Mouse (Mus musculus) forebrain, postnatal 0 days (tissue): ENCODE measurements around the gene Gm42742. TPM values are rescaled to one million over a fixed set of nuclear protein-coding genes. Genes with fewer than 3 reads are reported as not detected.

ENCODE experiments used
- ATAC-seq: fragments of 200-750 bp; cut with Nextera tagmentation; 2 replicates; pipeline ENCODE4 v1.8.0; 2017; ENCODE audit warnings: mild to moderate bottlenecking, moderate library complexity
- DNase-seq: peaks from one replicate; pipeline ENCODE4 v3.0.0-alpha.2; 2015
- H3K27ac ChIP-seq: fragments of 300-500 bp; sonication (generic); 2 replicates; pipeline ENCODE4 v1.5.1; 2014; ENCODE audit warnings: low read depth, mild to moderate bottlenecking, antibody characterized with exemption, low read length, moderate library complexity, mixed read lengths
- H3K27me3 ChIP-seq: fragments of 300-500 bp; sonication (generic); 2 replicates; pipeline ENCODE4 v1.6.1; 2014; ENCODE audit warnings: mild to moderate bottlenecking, low read length, mixed read lengths; ENCODE audit not compliant: insufficient read depth
- H3K36me3 ChIP-seq: fragments of 300-500 bp; sonication (generic); 2 replicates; pipeline ENCODE4 v1.6.1; 2014; ENCODE audit warnings: mild to moderate bottlenecking, moderate library complexity; ENCODE audit not compliant: insufficient read depth
- H3K4me1 ChIP-seq: fragments of 300-500 bp; sonication (generic); 2 replicates; pipeline ENCODE4 v1.6.1; 2014; ENCODE audit warnings: antibody characterized with exemption; ENCODE audit not compliant: insufficient read depth
- H3K4me2 ChIP-seq: fragments of 300-500 bp; sonication (generic); 2 replicates; pipeline ENCODE4 v1.6.1; 2014; ENCODE audit warnings: low read depth, mild to moderate bottlenecking, moderate library complexity
- H3K4me3 ChIP-seq: fragments of 300-500 bp; sonication (generic); 2 replicates; pipeline ENCODE4 v1.5.1; 2014; ENCODE audit warnings: low read depth, low read length, mixed read lengths
- H3K9ac ChIP-seq: fragments of 300-500 bp; sonication (generic); 2 replicates; pipeline ENCODE4 v1.6.1; 2014; ENCODE audit warnings: mild to moderate bottlenecking
- H3K9me3 ChIP-seq: fragments of 300-500 bp; sonication (generic); 2 replicates; pipeline ENCODE4 v1.6.1; 2016; ENCODE audit warnings: low read length
- CTCF ChIP-seq: sonication (generic); IDR thresholded peaks from 2 replicates; pipeline ENCODE4 v1.5.1; 2016; ENCODE audit warnings: antibody characterized with exemption, control low read depth, low read depth
- WGBS: fragments of 180-500 bp; shearing (Covaris S2); extraction: QIAGEN DNeasy Blood & Tissue Kit; methylation state at CpG from one replicate; pipeline ENCODE4 v1.1.7; 2014; 5-methylcytosine and 5-hydroxymethylcytosine counted together
- polyA plus RNA-seq: library from polyadenylated mRNA; unstranded; fragments of >200 nt; fragmentation: Nextera tagmentation; extraction: Ambion mirVana; gene quantifications from 2 replicates; pipeline ENCODE4 v1.2.1, GENCODE M21; 2015
- total RNA-seq: library from RNA; depleted of rRNA; stranded (reverse); fragments of >200 nt; gene quantifications from 2 replicates; pipeline ENCODE4 v1.2.3, GENCODE M21; 2014

Gene Gm42742
- total and polyA plus RNA-seq, 2 experiments from 2014 or later = 36.7 to 49.1 TPM

DNA sequence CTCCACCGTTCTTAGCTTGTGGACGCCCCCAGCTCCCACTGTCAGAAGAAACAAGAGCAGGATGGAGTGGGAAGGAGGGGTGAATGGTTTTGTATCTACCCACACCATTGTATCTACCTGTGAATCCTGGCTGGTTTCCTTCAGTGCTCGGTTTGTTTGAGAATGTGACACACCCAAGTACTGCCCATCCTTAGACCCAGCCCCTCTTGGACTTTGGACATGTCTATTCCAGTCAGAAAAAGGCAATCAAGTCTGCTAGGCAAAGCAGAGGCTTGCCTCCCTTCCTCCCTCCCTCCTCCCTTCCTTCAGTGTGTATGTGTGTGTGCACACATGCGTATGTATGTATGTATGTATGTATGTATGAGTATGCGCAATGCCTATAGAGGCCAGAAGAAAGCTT lies 17.3 kb downstream of the Gm42742 start:
- WGBS = 90% methylated on average over 5 of the region's 5 CpGs
- no peak overlapping the region for H3K27ac ChIP-seq
- no peak for ATAC-seq
- H3K4me3 ChIP-seq = no peak overlapping the region
- no peak overlapping the region for H3K9ac ChIP-seq
- no peak for TF ChIP-seq CTCF
- DNase-seq = no peak
- no peak overlapping the region for H3K4me2 ChIP-seq
- H3K36me3 ChIP-seq = no peaks in the 10 kb centered on the region
- H3K9me3 ChIP-seq = no peaks in the 10 kb centered on the region
- H3K4me1 ChIP-seq = no peaks in the 10 kb centered on the region
- H3K27me3 ChIP-seq = no peaks in the 10 kb centered on the region

DNA sequence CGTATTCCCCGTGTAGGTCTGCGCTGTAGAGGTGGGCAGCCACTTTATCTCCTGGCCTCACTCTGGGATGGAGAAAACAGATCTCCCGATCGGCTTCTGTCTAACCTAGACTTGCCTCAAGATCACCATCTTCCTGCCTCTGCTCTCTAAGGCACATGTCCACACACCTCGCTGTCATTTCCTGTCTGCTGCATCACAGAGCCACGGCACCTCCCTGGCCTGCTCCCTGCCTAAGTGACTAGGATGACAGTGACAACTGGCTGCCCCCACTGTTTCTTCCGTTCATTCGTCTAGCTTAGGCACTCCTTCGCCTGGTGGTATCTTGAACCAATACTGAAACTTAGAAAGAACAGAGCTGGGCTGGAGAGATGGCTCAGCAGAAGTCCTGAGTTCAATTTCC lies 21.3 kb downstream of the Gm42742 start:
- DNase-seq = no peak
- ATAC-seq = no peak
- Histone ChIP-seq H3K27me3 (no peaks in the 10 kb centered on the region), H3K27ac (no peak overlapping the region), H3K36me3 (no peaks in the 10 kb centered on the region), H3K9me3 (no peaks in the 10 kb centered on the region), H3K4me1 (no peaks in the 10 kb centered on the region), H3K4me2 (no peak overlapping the region), H3K4me3 (no peak overlapping the region), H3K9ac (no peak overlapping the region)
- WGBS = 87% methylated on average over 10 of the region's 10 CpGs
- no peak for TF ChIP-seq CTCF

- H3K4me2 ChIP-seq = no peak overlapping the region
- 80% methylated on average over 4 of the region's 4 CpGs for WGBS
- H3K4me1 ChIP-seq = no peaks in the 10 kb centered on the region
- no peaks in the 10 kb centered on the region for H3K27me3 ChIP-seq
- H3K36me3 ChIP-seq = no peaks in the 10 kb centered on the region
- H3K27ac ChIP-seq = no peak overlapping the region
- DNase-seq (no peak), ATAC-seq (no peak)
- no peak overlapping the region for H3K4me3 ChIP-seq
- no peak for TF ChIP-seq CTCF
- H3K9me3 ChIP-seq = no peaks in the 10 kb centered on the region
- H3K9ac ChIP-seq = no peak overlapping the region
Observed at GRCm38 (mm10) chr7:126996449-126996848, 24.4 kb downstream of the Gm42742 start.

- H3K9me3 ChIP-seq = no peaks in the 10 kb centered on the region
- TF ChIP-seq CTCF = no peak
- no peaks in the 10 kb centered on the region for H3K27me3 ChIP-seq
- H3K4me2 ChIP-seq = no peak overlapping the region
- 75% methylated on average over 8 of the region's 8 CpGs for whole genome bisulfite sequencing
- ATAC-seq = no peak
- no peak overlapping the region for H3K27ac ChIP-seq
- no peak overlapping the region for H3K9ac ChIP-seq
- H3K4me3 ChIP-seq = no peak overlapping the region
- no peak for DNase-seq
- no peaks in the 10 kb centered on the region for H3K36me3 ChIP-seq
- H3K4me1 ChIP-seq = 0 out of 2 replicates have a peak, but pooled peaks cover 4% of the 10 kb centered on the region
Observed at GRCm38 (mm10) chr7:126988816-126989215, 32.1 kb downstream of the Gm42742 start.

DNA sequence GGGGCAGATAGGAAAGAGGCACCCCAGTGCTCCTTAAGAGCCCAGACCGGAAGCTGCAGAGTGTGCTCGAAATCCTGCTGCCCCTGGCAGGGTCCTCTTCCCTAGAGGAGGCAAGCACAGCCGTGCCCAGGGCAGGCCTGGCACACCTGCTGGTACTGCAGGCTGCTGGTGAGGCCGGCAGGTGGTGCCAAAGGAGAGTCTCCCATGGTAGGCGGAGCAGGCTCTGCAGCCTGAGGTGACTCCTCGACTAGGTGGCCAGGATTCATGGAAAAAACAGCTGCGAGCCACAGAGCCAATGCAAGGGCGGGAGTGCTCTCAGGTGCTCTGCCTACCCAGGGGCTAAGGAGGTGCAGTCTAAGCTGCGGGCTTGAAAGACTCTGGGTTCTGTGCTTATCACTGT lies 34.6 kb downstream of the Gm42742 start:
- DNase-seq (peak; percentile 56), ATAC-seq (peak; percentile 64)
- no peaks in the 10 kb centered on the region for H3K9me3 ChIP-seq
- peaks cover 8% of the 10 kb centered on the region for H3K36me3 ChIP-seq
- H3K27me3 ChIP-seq = no peaks in the 10 kb centered on the region
- H3K4me2 ChIP-seq = no peak overlapping the region
- TF ChIP-seq CTCF = peak; percentile 62
- WGBS = 43% methylated on average over 9 of the region's 9 CpGs
- H3K4me3 ChIP-seq = no peak overlapping the region
- H3K9ac ChIP-seq = no peak overlapping the region
- no peak overlapping the region for H3K27ac ChIP-seq
- H3K4me1 ChIP-seq = 0 out of 2 replicates have a peak, but pooled peaks cover 4% of the 10 kb centered on the region

DNA sequence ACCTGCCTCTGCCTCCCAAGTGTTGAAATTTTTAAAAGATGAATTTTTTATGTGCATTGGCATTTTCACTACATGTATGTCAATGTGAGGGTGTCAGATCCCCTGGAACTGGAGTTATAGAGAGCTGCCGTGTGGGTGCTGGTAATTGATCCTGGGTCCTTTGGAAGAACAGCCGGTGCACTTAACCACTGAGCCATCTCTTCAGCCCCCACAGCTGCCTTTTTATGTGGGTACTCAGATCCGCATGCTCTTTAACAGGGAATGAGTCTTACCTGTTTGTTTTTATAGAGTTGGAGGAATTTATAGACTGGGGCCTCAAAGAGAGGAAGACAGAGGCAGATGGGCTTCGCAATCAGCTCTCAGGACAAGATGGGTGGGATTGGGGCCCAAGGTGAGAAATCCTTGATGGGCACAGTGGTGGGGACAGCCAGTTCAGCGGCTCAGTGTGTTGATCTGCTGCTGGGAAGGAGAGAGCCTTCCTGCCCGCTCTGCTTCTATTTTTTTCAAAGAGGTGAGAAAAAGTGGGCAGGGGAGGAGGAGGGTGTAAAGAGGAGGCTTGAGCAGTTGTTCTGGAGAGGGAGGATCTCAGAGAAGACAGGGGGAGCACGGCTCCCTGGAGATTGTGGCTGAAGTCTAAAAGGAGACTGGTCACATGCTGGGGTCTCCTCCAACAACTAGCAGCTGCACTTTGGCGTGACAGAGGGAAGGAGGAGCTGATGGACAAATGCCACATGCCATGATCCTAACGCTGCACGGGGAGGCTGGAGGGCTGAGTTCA lies 36.0 kb downstream of the Gm42742 start:
- Histone ChIP-seq H3K4me3 (no peak overlapping the region), H3K9ac (no peak overlapping the region), H3K36me3 (peaks cover 17% of the 10 kb centered on the region), H3K27me3 (no peaks in the 10 kb centered on the region), H3K27ac (no peak overlapping the region), H3K4me2 (no peak overlapping the region), H3K4me1 (0 out of 2 replicates have a peak, but pooled peaks cover 4% of the 10 kb centered on the region), H3K9me3 (no peaks in the 10 kb centered on the region)
- 58% methylated on average over 10 of the region's 10 CpGs for WGBS
- TF ChIP-seq CTCF = no peak
- no peak for DNase-seq
- ATAC-seq = no peak

DNA sequence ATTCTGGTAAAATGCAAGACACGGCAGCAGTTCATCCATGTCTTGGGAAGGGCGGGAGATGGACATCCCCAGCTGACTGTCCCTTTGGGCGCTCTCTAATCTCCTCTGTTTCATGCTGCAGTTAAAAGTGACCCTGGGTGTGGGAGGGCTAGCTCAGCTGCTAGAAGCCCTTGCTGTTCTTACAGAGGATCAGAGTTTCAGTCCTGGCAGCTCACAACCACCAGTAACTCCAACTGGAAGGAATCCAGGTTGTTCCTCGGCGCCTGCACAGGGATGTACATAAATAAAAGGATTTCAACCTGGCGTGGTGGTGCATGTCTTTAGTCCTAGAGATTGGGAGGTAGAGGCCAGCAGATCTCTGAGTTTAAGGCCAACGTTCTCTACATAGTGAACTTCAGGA lies 37.8 kb downstream of the Gm42742 start:
- TF ChIP-seq CTCF = no peak

More for the DNA sequence above, 37.8 kb downstream of the Gm42742 start:
- DNase-seq = no peak
- H3K27me3 ChIP-seq = no peaks in the 10 kb centered on the region
- H3K9me3 ChIP-seq = no peaks in the 10 kb centered on the region
- ATAC-seq = no peak
- 0 out of 2 replicates have a peak, but pooled peaks cover 4% of the 10 kb centered on the region for H3K4me1 ChIP-seq
- no peak overlapping the region for H3K27ac ChIP-seq
- H3K9ac ChIP-seq = no peak overlapping the region
- WGBS = 76% methylated on average over 7 of the region's 7 CpGs
- H3K36me3 ChIP-seq = peaks cover 34% of the 10 kb centered on the region
- no peak overlapping the region for H3K4me3 ChIP-seq
- H3K4me2 ChIP-seq = no peak overlapping the region
